Mouse (Mus musculus) CD4-positive, CD25-positive, alpha-beta regulatory T cell, adult 2 months (primary cell): ENCODE measurements around the gene Rln1.

Experiments used
- DNase-seq: peaks from one replicate; pipeline ENCODE4 v3.0.0-alpha.2; 2012; ENCODE audit warnings: low read depth, low spot score

Gene Rln1

GRCm38 (mm10) chr19:29334068-29334745, at the start of gene Rln1:
Rln1 (minus strand) TSS chr19:29334670.
- no peak for DNase-seq

- DNase-seq: no peak
Measured at GRCm38 (mm10) chr19:29383368-29383767, 48.9 kb upstream of the Rln1 start.

GRCm38 (mm10) chr19:29379839-29380603, 45.6 kb upstream of the Rln1 start:
- no peak for DNase-seq

GRCm38 (mm10) chr19:29376382-29376781, 41.9 kb upstream of the Rln1 start:
- no peak for DNase-seq

- DNase-seq: no peak
Measured at GRCm38 (mm10) chr19:29374947-29375346, 40.5 kb upstream of the Rln1 start.

GRCm38 (mm10) chr19:29373438-29373837, 39.0 kb upstream of the Rln1 start:
- no peak for DNase-seq

- DNase-seq: no peak
Measured at GRCm38 (mm10) chr19:29372621-29373020, 38.2 kb upstream of the Rln1 start.

- DNase-seq: no peak
Measured at GRCm38 (mm10) chr19:29372138-29372537, 37.7 kb upstream of the Rln1 start.

- DNase-seq: peak; percentile 59
Measured at GRCm38 (mm10) chr19:29371284-29372081, 37.0 kb upstream of the Rln1 start.

GRCm38 (mm10) chr19:29370545-29371283, 36.2 kb upstream of the Rln1 start:
- no peak for DNase-seq

GRCm38 (mm10) chr19:29370112-29370511, 35.6 kb upstream of the Rln1 start:
- DNase-seq: no peak

GRCm38 (mm10) chr19:29368671-29369309, 34.3 kb upstream of the Rln1 start:
- DNase-seq: no peak

GRCm38 (mm10) chr19:29368041-29368440, 33.6 kb upstream of the Rln1 start:
- DNase-seq: no peak

GRCm38 (mm10) chr19:29366969-29367622, 32.6 kb upstream of the Rln1 start, which contains the start of the genes Plgrkt and Cd274:
Plgrkt (minus strand) TSS chr19:29367390.
Cd274 (plus strand) TSS chr19:29367455.
- DNase-seq: peak; percentile 96

GRCm38 (mm10) chr19:29366226-29366968, 31.9 kb upstream of the Rln1 start:
- DNase-seq: no peak

- peak; percentile 76 for DNase-seq
Measured at GRCm38 (mm10) chr19:29365105-29365504, 30.6 kb upstream of the Rln1 start.

- no peak for DNase-seq
Measured at GRCm38 (mm10) chr19:29364076-29364475, 29.6 kb upstream of the Rln1 start.

- DNase-seq: no peak
Measured at GRCm38 (mm10) chr19:29363557-29363956, 29.1 kb upstream of the Rln1 start.

- no peak for DNase-seq
Measured at GRCm38 (mm10) chr19:29362173-29362930, 27.9 kb upstream of the Rln1 start.
